ENCODE assay signal across 8 mouse cellular contexts in the genomic region with DNA sequence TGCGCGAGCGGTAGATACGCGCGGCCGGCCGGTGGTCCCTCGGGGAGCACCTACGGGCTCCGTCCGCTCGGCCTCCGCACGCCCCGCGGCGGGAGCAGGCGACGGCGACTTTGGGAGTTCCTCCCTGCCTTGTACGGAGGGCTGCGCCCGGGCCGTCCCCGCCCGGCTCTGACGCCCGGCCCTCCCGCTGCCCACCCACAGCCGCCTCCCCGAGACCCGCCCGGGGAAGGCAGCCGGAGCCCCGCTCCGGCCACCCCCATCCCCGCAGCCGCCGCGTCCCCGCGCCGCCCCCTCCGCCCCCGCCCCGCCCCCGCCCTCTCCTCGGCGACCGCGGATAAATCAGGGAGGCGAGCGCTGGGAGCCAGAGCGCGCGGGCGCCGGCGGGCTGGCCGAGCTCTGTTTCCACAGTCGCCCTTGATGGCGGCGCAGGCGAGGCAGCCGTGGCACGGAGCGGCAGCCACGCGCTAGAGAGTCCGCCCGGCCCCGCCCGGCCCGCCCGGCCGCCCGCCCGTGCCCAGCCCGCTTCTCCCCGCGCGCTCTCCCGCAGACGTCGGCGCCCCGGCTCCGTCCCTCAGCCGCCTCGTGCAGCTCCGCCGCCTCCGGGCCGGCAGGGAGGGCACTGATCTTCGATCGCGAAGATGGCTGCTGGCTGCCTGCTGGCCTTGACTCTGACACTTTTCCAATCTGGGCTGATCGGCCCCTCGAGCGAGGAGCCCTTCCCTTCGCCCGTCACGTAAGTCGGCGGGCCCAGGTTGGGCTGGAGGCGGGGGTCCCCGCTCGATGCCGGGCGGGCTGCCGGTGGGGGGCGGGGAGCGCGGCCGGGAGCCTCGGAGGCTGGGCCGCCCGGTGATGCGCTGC. TPM values are rescaled to one million over a fixed set of nuclear protein-coding genes. Genes with fewer than 3 reads are reported as not detected.
DNase-seq lines count a peak whose midpoint lies in the region; ATAC-seq and TF ChIP-seq lines count a peak whose summit lies in the region.

Gene Cacna2d1, plus strand, starts transcription at position 316 of the 858 bp plus-strand sequence.

- H3K27ac ChIP-seq in embryonic facial prominence, embryonic 11.5 days (replicated peaks; ENCODE audit: low read depth, low read length) = peak within 1 kb of the TSS; percentile 79
- H3K27ac ChIP-seq in intestine, postnatal 0 days (ENCODE audit: low read depth, low read length) = peak within 1 kb of the TSS; percentile 60
- H3K27ac ChIP-seq in limb, embryonic 11.5 days (replicated peaks; ENCODE audit: low read depth, low read length) = peak within 1 kb of the TSS; percentile 77
- H3K27ac ChIP-seq in midbrain, embryonic 13.5 days = peak within 1 kb of the TSS; percentile 98
- H3K27ac ChIP-seq in stomach, embryonic 15.5 days = peak within 1 kb of the TSS; percentile 86

- under 1% methylated on average over 68 of the region's 120 CpGs for WGBS in embryonic facial prominence, embryonic 11.5 days
- WGBS in intestine, postnatal 0 days = under 1% methylated on average over 104 of the region's 120 CpGs
- 0% methylated on average over 49 of the region's 120 CpGs for WGBS in limb, embryonic 11.5 days
- under 1% methylated on average over 86 of the region's 120 CpGs for WGBS in midbrain, embryonic 13.5 days
- under 1% methylated on average over 85 of the region's 120 CpGs for WGBS in stomach, embryonic 15.5 days

- peak within 1 kb of the TSS; percentile 79 for H3K4me2 ChIP-seq in embryonic facial prominence, embryonic 11.5 days (ENCODE audit: low read depth, low read length)
- H3K4me2 ChIP-seq in intestine, postnatal 0 days (replicated peaks; ENCODE audit: low read depth) = peak within 1 kb of the TSS; percentile 84
- H3K4me2 ChIP-seq in limb, embryonic 11.5 days (ENCODE audit: low read depth, severe bottlenecking) = peak within 1 kb of the TSS; percentile 79
- H3K4me2 ChIP-seq in midbrain, embryonic 13.5 days (replicated peaks) = peak within 1 kb of the TSS; percentile 70
- H3K4me2 ChIP-seq in stomach, embryonic 15.5 days = peak within 1 kb of the TSS; percentile 86

- H3K9me3 ChIP-seq in embryonic facial prominence, embryonic 11.5 days (replicated peaks; ENCODE audit: control insufficient read depth, low read length) = no peaks in the 10 kb centered on the region
- no peaks in the 10 kb centered on the region for H3K9me3 ChIP-seq in intestine, postnatal 0 days (ENCODE audit: control insufficient read depth)
- no peaks in the 10 kb centered on the region for H3K9me3 ChIP-seq in limb, embryonic 11.5 days (ENCODE audit: control insufficient read depth, low read length)
- H3K9me3 ChIP-seq in midbrain, embryonic 13.5 days = no peaks in the 10 kb centered on the region
- no peaks in the 10 kb centered on the region for H3K9me3 ChIP-seq in stomach, embryonic 15.5 days

- no peak for TF ChIP-seq CTCF in intestine, postnatal 0 days (IDR thresholded peaks at IDR 0.05; ENCODE audit: low read depth)

- ATAC-seq in embryonic facial prominence, embryonic 11.5 days (replicated peaks; ENCODE audit: insufficient number of reproducible peaks, low FRiP score, low TSS enrichment, low read depth) = peak; percentile 91
- peak; percentile 72 for ATAC-seq in intestine, postnatal 0 days
- ATAC-seq in limb, embryonic 11.5 days (ENCODE audit: insufficient number of reproducible peaks, low FRiP score, low TSS enrichment, low read depth) = peak; percentile 87
- peak; percentile 92 for ATAC-seq in midbrain, embryonic 13.5 days
- peak; percentile 89 for ATAC-seq in stomach, embryonic 15.5 days (ENCODE audit: insufficient read depth, low FRiP score, low read depth)

- peak within 1 kb of the TSS; percentile 86 for H3K9ac ChIP-seq in embryonic facial prominence, embryonic 11.5 days (replicated peaks; ENCODE audit: low read length)
- peak within 1 kb of the TSS; percentile 65 for H3K9ac ChIP-seq in intestine, postnatal 0 days (ENCODE audit: low read depth, low read length)
- H3K9ac ChIP-seq in limb, embryonic 11.5 days (ENCODE audit: low read length) = peak within 1 kb of the TSS; percentile 91
- H3K9ac ChIP-seq in midbrain, embryonic 13.5 days (replicated peaks) = peak within 1 kb of the TSS; percentile 92
- H3K9ac ChIP-seq in stomach, embryonic 15.5 days = peak within 1 kb of the TSS; percentile 80

- H3K4me1 ChIP-seq in embryonic facial prominence, embryonic 11.5 days (ENCODE audit: control insufficient read depth, insufficient read depth, low read length) = no peaks in the 10 kb centered on the region
- H3K4me1 ChIP-seq in intestine, postnatal 0 days (replicated peaks; ENCODE audit: control insufficient read depth, insufficient read depth, low read length) = no peaks in the 10 kb centered on the region; the same call in 1 of the 2 replicates
- H3K4me1 ChIP-seq in limb, embryonic 11.5 days (ENCODE audit: control insufficient read depth, insufficient read depth, low read length) = 0 out of 2 replicates have a peak, but pooled peaks cover 3% of the 10 kb centered on the region
- peaks cover 8% of the 10 kb centered on the region; the same call in 1 of the 2 replicates for H3K4me1 ChIP-seq in midbrain, embryonic 13.5 days (replicated peaks)
- peaks cover 8% of the 10 kb centered on the region; the same call in 1 of the 2 replicates for H3K4me1 ChIP-seq in stomach, embryonic 15.5 days

- peak within 1 kb of the TSS; percentile 65 for H3K4me3 ChIP-seq in embryonic facial prominence, embryonic 11.5 days (ENCODE audit: low read depth, low read length)
- peak within 1 kb of the TSS; percentile 57 for H3K4me3 ChIP-seq in intestine, postnatal 0 days (ENCODE audit: low read depth, low read length)
- H3K4me3 ChIP-seq in limb, embryonic 11.5 days (ENCODE audit: low read depth, low read length) = peak within 1 kb of the TSS; percentile 63
- peak within 1 kb of the TSS; percentile 69 for H3K4me3 ChIP-seq in midbrain, embryonic 13.5 days (replicated peaks)
- H3K4me3 ChIP-seq in stomach, embryonic 15.5 days (replicated peaks) = peak within 1 kb of the TSS; percentile 66

- peaks cover 3% of the 10 kb centered on the region; the same call in 1 of the 2 replicates for H3K27me3 ChIP-seq in embryonic facial prominence, embryonic 11.5 days (ENCODE audit: control insufficient read depth, insufficient read depth, low read length)
- peaks cover 27% of the 10 kb centered on the region for H3K27me3 ChIP-seq in intestine, postnatal 0 days (replicated peaks; ENCODE audit: control insufficient read depth, insufficient read depth, low read length)
- H3K27me3 ChIP-seq in limb, embryonic 11.5 days (ENCODE audit: control insufficient read depth, insufficient read depth, low read length) = no peaks in the 10 kb centered on the region
- peaks cover 55% of the 10 kb centered on the region for H3K27me3 ChIP-seq in midbrain, embryonic 13.5 days
- H3K27me3 ChIP-seq in stomach, embryonic 15.5 days (replicated peaks) = peaks cover 3% of the 10 kb centered on the region; the same call in 1 of the 2 replicates

- no peaks in the 10 kb centered on the region for H3K36me3 ChIP-seq in embryonic facial prominence, embryonic 11.5 days (replicated peaks; ENCODE audit: control insufficient read depth, insufficient read depth, low read depth, low read length)
- H3K36me3 ChIP-seq in intestine, postnatal 0 days (ENCODE audit: control insufficient read depth, insufficient read depth) = no peaks in the 10 kb centered on the region
- no peaks in the 10 kb centered on the region for H3K36me3 ChIP-seq in limb, embryonic 11.5 days (ENCODE audit: control insufficient read depth, insufficient read depth, low read length)
- H3K36me3 ChIP-seq in midbrain, embryonic 13.5 days = no peaks in the 10 kb centered on the region
- no peaks in the 10 kb centered on the region for H3K36me3 ChIP-seq in stomach, embryonic 15.5 days

- DNase-seq in layer of hippocampus, adult 18-20 months (ENCODE audit: low spot score in 2 of 2) = peak in 1 of 2 experiments; percentile 51
- DNase-seq in layer of hippocampus, adult 9-10 months (ENCODE audit: low spot score) = no peak
- DNase-seq in embryonic facial prominence, embryonic 11.5 days (ENCODE audit: low spot score) = peak; percentile 59
- peak; percentile 97 for DNase-seq in heart, adult 11 months
- peak; percentile 78 for DNase-seq in limb, embryonic 11.5 days (ENCODE audit: low spot score)

RNA-seq across cellular contexts. Expression of gene Cacna2d1, which starts in this region (rescaled TPM):
- total RNA-seq in layer of hippocampus, adult 18-20 months (2021) = 100 to 1,000 TPM; 141 to 157 TPM
- polyA plus RNA-seq in embryonic facial prominence, embryonic 11.5 days (2014; fragmentation: Nextera tagmentation; extraction: Ambion mirVana) = 10.9 and 11.3 TPM in 2 replicates
- polyA plus RNA-seq in intestine, postnatal 0 days (2015; fragmentation: Nextera tagmentation; extraction: Ambion mirVana) = 7.2 and 8.6 TPM in 2 replicates
- polyA plus RNA-seq in limb, embryonic 11.5 days (2014; fragmentation: Nextera tagmentation; extraction: Ambion mirVana) = 9.5 and 10.9 TPM in 2 replicates
- polyA plus RNA-seq in midbrain, embryonic 13.5 days (2015; fragmentation: Nextera tagmentation; extraction: Ambion mirVana) = 41.9 and 51.6 TPM in 2 replicates
- 15.2 and 16.4 TPM in 2 replicates for polyA plus RNA-seq in stomach, embryonic 15.5 days (2015; fragmentation: Nextera tagmentation; extraction: Ambion mirVana)
